Mouse (Mus musculus) cortical plate, adult 2 months (tissue): ENCODE data around the gene Trp53i11.

Experiments used
- CTCF ChIP-seq: fragments of 200-500 bp; IDR thresholded peaks from 2 replicates; pipeline ENCODE4 v1.5.1; 2011; ENCODE audit warnings: mild to moderate bottlenecking, control low read depth, low read length; ENCODE audit not compliant: insufficient read depth; ENCODE audit errors: extremely low read depth
- POLR2A ChIP-seq: fragments of 200-500 bp; IDR thresholded peaks from 2 replicates; pipeline ENCODE4 v1.6.1; 2011; ENCODE audit warnings: mild to moderate bottlenecking, low read length, control low read depth; ENCODE audit not compliant: insufficient read depth; ENCODE audit errors: extremely low read depth

DNA sequence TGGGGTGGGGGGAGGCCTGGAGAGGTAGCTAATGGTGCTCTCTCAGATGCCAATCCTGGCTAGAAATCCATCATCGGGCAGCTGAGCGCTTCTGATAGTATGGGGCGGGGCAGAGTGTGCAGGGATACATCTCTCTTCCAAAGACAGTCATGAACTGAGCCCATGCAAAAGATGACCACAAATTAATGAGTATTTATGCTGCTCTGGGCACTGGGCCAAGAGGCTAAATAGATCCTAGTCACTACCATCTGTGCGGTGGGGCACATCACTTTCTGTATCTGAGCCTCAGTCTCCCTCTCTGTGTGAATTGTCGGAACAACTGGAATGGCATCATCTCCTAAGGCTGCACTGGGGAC, 16.5 kb upstream of the Trp53i11 start:
- TF ChIP-seq CTCF (no peak), POLR2A (no peak)
